Mouse (Mus musculus): ENCODE measurements around the gene Nr4a1. TPM values are rescaled to one million over a fixed set of nuclear protein-coding genes. Genes with fewer than 3 reads are reported as not detected.
A peak's percentile ranks its signal among the peaks of the same experiment; 100 is the strongest.

Gene Nr4a1
- polyA plus RNA-seq, 1 experiment from 2014 or later, result 2.9 TPM

GRCm38 (mm10) chr15:101283911-101284750, 30.1 kb downstream of the Nr4a1 start, which contains the start of gene Atg101:
Gene Atg101, plus strand, starts transcription at chr15:101284272.
- H3K36me3 ChIP-seq, result peaks cover 33% of the 10 kb centered on the region
- H3K9me3 ChIP-seq (replicated peaks), result no peaks in the 10 kb centered on the region
- H3K4me1 ChIP-seq, result peaks cover 24% of the 10 kb centered on the region
- peak; percentile 92 for DNase-seq (ENCODE audit: low spot score)
- H3K27me3 ChIP-seq (ENCODE audit: low read depth, poor library complexity, severe bottlenecking), result no peaks in the 10 kb centered on the region
- under 1% methylated on average over 61 of the region's 61 CpGs for WGBS
- H3K4me3 ChIP-seq, result peak within 1 kb of the TSS; percentile 84
- peak within 1 kb of the TSS; percentile 99 for H3K27ac ChIP-seq (replicated peaks)

GRCm38 (mm10) chr15:101286129-101286770, 32.2 kb downstream of the Nr4a1 start:
- no peak overlapping the region for H3K27ac ChIP-seq (replicated peaks)
- WGBS, result 71% methylated on average over 9 of the region's 9 CpGs
- no peaks in the 10 kb centered on the region for H3K9me3 ChIP-seq (replicated peaks)
- H3K27me3 ChIP-seq (ENCODE audit: low read depth, poor library complexity, severe bottlenecking), result no peaks in the 10 kb centered on the region
- H3K4me3 ChIP-seq, result no peak overlapping the region
- H3K4me1 ChIP-seq, result peaks cover 24% of the 10 kb centered on the region
- H3K36me3 ChIP-seq, result peaks cover 54% of the 10 kb centered on the region
- peak; percentile 19 for DNase-seq (ENCODE audit: low spot score)

GRCm38 (mm10) chr15:101287361-101287760, 33.3 kb downstream of the Nr4a1 start:
- no peaks in the 10 kb centered on the region for H3K9me3 ChIP-seq (replicated peaks)
- WGBS, result 88% methylated on average over 6 of the region's 6 CpGs
- H3K4me1 ChIP-seq, result peaks cover 24% of the 10 kb centered on the region
- no peak for DNase-seq (ENCODE audit: low spot score)
- no peaks in the 10 kb centered on the region for H3K27me3 ChIP-seq (ENCODE audit: low read depth, poor library complexity, severe bottlenecking)
- H3K36me3 ChIP-seq, result peaks cover 65% of the 10 kb centered on the region
- no peak overlapping the region for H3K4me3 ChIP-seq
- H3K27ac ChIP-seq (replicated peaks), result no peak overlapping the region

GRCm38 (mm10) chr15:101290354-101290753, 36.3 kb downstream of the Nr4a1 start:
- no peak for DNase-seq (ENCODE audit: low spot score)
- Histone ChIP-seq H3K27ac (replicated peaks) (no peak overlapping the region), H3K36me3 (peaks cover 67% of the 10 kb centered on the region), H3K9me3 (replicated peaks) (no peaks in the 10 kb centered on the region), H3K27me3 (ENCODE audit: low read depth, poor library complexity, severe bottlenecking) (no peaks in the 10 kb centered on the region), H3K4me1 (peaks cover 7% of the 10 kb centered on the region), H3K4me3 (no peak overlapping the region)
- 96% methylated on average over 15 of the region's 15 CpGs for WGBS

GRCm38 (mm10) chr15:101292012-101292411, 37.9 kb downstream of the Nr4a1 start:
- WGBS, result 93% methylated on average over 3 of the region's 3 CpGs
- DNase-seq (ENCODE audit: low spot score), result no peak
- Histone ChIP-seq H3K4me3 (no peak overlapping the region), H3K9me3 (replicated peaks) (no peaks in the 10 kb centered on the region), H3K36me3 (peaks cover 56% of the 10 kb centered on the region), H3K27ac (replicated peaks) (no peak overlapping the region), H3K27me3 (ENCODE audit: low read depth, poor library complexity, severe bottlenecking) (no peaks in the 10 kb centered on the region), H3K4me1 (no peaks in the 10 kb centered on the region; the same call in 1 of the 2 replicates)

GRCm38 (mm10) chr15:101293025-101293621, 39.1 kb downstream of the Nr4a1 start, which contains the start of gene 6030408B16Rik:
Gene 6030408B16Rik, plus strand, starts transcription at chr15:101293212.
- Histone ChIP-seq H3K4me1 (peaks cover 4% of the 10 kb centered on the region), H3K27me3 (ENCODE audit: low read depth, poor library complexity, severe bottlenecking) (no peaks in the 10 kb centered on the region), H3K36me3 (peaks cover 45% of the 10 kb centered on the region), H3K4me3 (no peak within 1 kb of the TSS), H3K9me3 (replicated peaks) (no peaks in the 10 kb centered on the region), H3K27ac (replicated peaks) (no peak within 1 kb of the TSS)
- DNase-seq (ENCODE audit: low spot score), result no peak
- 70% methylated on average over 18 of the region's 18 CpGs for WGBS

- Histone ChIP-seq H3K9me3 (replicated peaks) (no peaks in the 10 kb centered on the region), H3K36me3 (peaks cover 33% of the 10 kb centered on the region), H3K27me3 (ENCODE audit: low read depth, poor library complexity, severe bottlenecking) (no peaks in the 10 kb centered on the region), H3K4me3 (no peak overlapping the region), H3K27ac (replicated peaks) (no peak overlapping the region), H3K4me1 (peaks cover 10% of the 10 kb centered on the region)
- WGBS, result 71% methylated on average over 16 of the region's 16 CpGs
- no peak for DNase-seq (ENCODE audit: low spot score)
These were observed 40.2 kb downstream of the Nr4a1 start for GRCm38 (mm10) chr15:101294028-101294894.

GRCm38 (mm10) chr15:101295106-101295505, 41.0 kb downstream of the Nr4a1 start:
- no peak overlapping the region for H3K27ac ChIP-seq (replicated peaks)
- no peaks in the 10 kb centered on the region for H3K27me3 ChIP-seq (ENCODE audit: low read depth, poor library complexity, severe bottlenecking)
- 83% methylated on average over 7 of the region's 7 CpGs for WGBS
- peaks cover 25% of the 10 kb centered on the region for H3K36me3 ChIP-seq
- no peaks in the 10 kb centered on the region for H3K9me3 ChIP-seq (replicated peaks)
- H3K4me3 ChIP-seq, result no peak overlapping the region
- DNase-seq (ENCODE audit: low spot score), result no peak
- peaks cover 10% of the 10 kb centered on the region for H3K4me1 ChIP-seq

- Histone ChIP-seq H3K9me3 (replicated peaks) (no peaks in the 10 kb centered on the region), H3K36me3 (peaks cover 20% of the 10 kb centered on the region), H3K4me3 (no peak overlapping the region), H3K4me1 (peaks cover 10% of the 10 kb centered on the region), H3K27ac (replicated peaks) (no peak overlapping the region), H3K27me3 (ENCODE audit: low read depth, poor library complexity, severe bottlenecking) (no peaks in the 10 kb centered on the region)
- no peak for DNase-seq (ENCODE audit: low spot score)
- WGBS, result 91% methylated on average over 10 of the region's 10 CpGs
These were observed 41.5 kb downstream of the Nr4a1 start for GRCm38 (mm10) chr15:101295616-101296015.

- 91% methylated on average over 11 of the region's 11 CpGs for WGBS
- no peak for DNase-seq (ENCODE audit: low spot score)
- Histone ChIP-seq H3K9me3 (replicated peaks) (no peaks in the 10 kb centered on the region), H3K4me1 (peaks cover 10% of the 10 kb centered on the region), H3K36me3 (peaks cover 15% of the 10 kb centered on the region), H3K4me3 (no peak overlapping the region), H3K27me3 (ENCODE audit: low read depth, poor library complexity, severe bottlenecking) (no peaks in the 10 kb centered on the region), H3K27ac (replicated peaks) (no peak overlapping the region)
These were observed 42.0 kb downstream of the Nr4a1 start for GRCm38 (mm10) chr15:101296091-101296490.

- 30% methylated on average over 7 of the region's 7 CpGs for WGBS
These were observed 43.9 kb downstream of the Nr4a1 start for GRCm38 (mm10) chr15:101297988-101298387.

GRCm38 (mm10) chr15:101298550-101298949, 44.5 kb downstream of the Nr4a1 start:
- no peaks in the 10 kb centered on the region for H3K36me3 ChIP-seq
- H3K9me3 ChIP-seq (replicated peaks), result no peaks in the 10 kb centered on the region
- peak; percentile 50 for DNase-seq (ENCODE audit: low spot score)
- WGBS, result 11% methylated on average over 7 of the region's 7 CpGs
- peaks cover 10% of the 10 kb centered on the region for H3K4me1 ChIP-seq
- H3K27ac ChIP-seq (replicated peaks), result peak overlapping the region; percentile 72
- no peaks in the 10 kb centered on the region for H3K27me3 ChIP-seq (ENCODE audit: low read depth, poor library complexity, severe bottlenecking)
- H3K4me3 ChIP-seq, result peak overlapping the region; percentile 43

More at GRCm38 (mm10) chr15:101297988-101298387, 43.9 kb downstream of the Nr4a1 start:
- Histone ChIP-seq H3K4me3 (peak overlapping the region; percentile 43; the same call in 1 of the 2 replicates), H3K4me1 (peaks cover 10% of the 10 kb centered on the region), H3K27ac (replicated peaks) (peak overlapping the region; percentile 72; the same call in 1 of the 2 replicates), H3K9me3 (replicated peaks) (no peaks in the 10 kb centered on the region), H3K27me3 (ENCODE audit: low read depth, poor library complexity, severe bottlenecking) (no peaks in the 10 kb centered on the region), H3K36me3 (no peaks in the 10 kb centered on the region)
- DNase-seq (ENCODE audit: low spot score), result no peak
